Mouse (Mus musculus) forebrain, embryonic 15.5 days (tissue): ENCODE measurements around the gene Sec24a. TPM values are rescaled to one million over a fixed set of nuclear protein-coding genes. Genes with fewer than 3 reads are reported as not detected.

ENCODE experiments used
- ATAC-seq: fragments of 200-750 bp; cut with Nextera tagmentation; replicated peaks from 2 replicates; pipeline ENCODE4 v1.8.0; 2017; ENCODE audit warnings: mild to moderate bottlenecking, moderate TSS enrichment, moderate library complexity
- H3K27ac ChIP-seq: fragments of 300-500 bp; sonication (generic); replicated peaks from 2 replicates; pipeline ENCODE4 v1.5.1; 2015; ENCODE audit warnings: mild to moderate bottlenecking, inconsistent platforms
- H3K27me3 ChIP-seq: fragments of 300-500 bp; sonication (generic); 2 replicates; pipeline ENCODE4 v1.6.1; 2015; ENCODE audit warnings: inconsistent platforms
- H3K36me3 ChIP-seq: fragments of 300-500 bp; sonication (generic); 2 replicates; pipeline ENCODE4 v1.6.1; 2015; ENCODE audit warnings: mild to moderate bottlenecking, inconsistent platforms
- H3K4me1 ChIP-seq: fragments of 300-500 bp; sonication (generic); 2 replicates; pipeline ENCODE4 v1.6.1; 2015; ENCODE audit warnings: inconsistent platforms
- H3K4me2 ChIP-seq: fragments of 300-500 bp; sonication (generic); replicated peaks from 2 replicates; pipeline ENCODE4 v1.6.1; 2015; ENCODE audit warnings: mild to moderate bottlenecking, inconsistent platforms
- H3K4me3 ChIP-seq: fragments of 300-500 bp; sonication (generic); 2 replicates; pipeline ENCODE4 v1.5.1; 2015; ENCODE audit warnings: mild to moderate bottlenecking, inconsistent platforms
- H3K9ac ChIP-seq: fragments of 300-500 bp; sonication (generic); replicated peaks from 2 replicates; pipeline ENCODE4 v1.6.1; 2015; ENCODE audit warnings: mild to moderate bottlenecking, inconsistent platforms
- H3K9me3 ChIP-seq: fragments of 300-500 bp; sonication (generic); 2 replicates; pipeline ENCODE4 v1.6.1; 2016; ENCODE audit warnings: inconsistent platforms
- WGBS: fragments of 180-500 bp; shearing (Covaris S2); methylation state at CpG from one replicate; pipeline ENCODE4 v1.1.7; 2015; ENCODE audit warnings: mixed read lengths; 5-methylcytosine and 5-hydroxymethylcytosine counted together
- polyA plus RNA-seq: library from polyadenylated mRNA; unstranded; fragments of >200 nt; fragmentation: Nextera tagmentation; extraction: Ambion mirVana; gene quantifications from 2 replicates; pipeline ENCODE4 v1.2.1, GENCODE M21; 2015

Sec24a gene
- polyA plus RNA-seq, 1 experiment from 2014 or later = 10.7 TPM

DNA sequence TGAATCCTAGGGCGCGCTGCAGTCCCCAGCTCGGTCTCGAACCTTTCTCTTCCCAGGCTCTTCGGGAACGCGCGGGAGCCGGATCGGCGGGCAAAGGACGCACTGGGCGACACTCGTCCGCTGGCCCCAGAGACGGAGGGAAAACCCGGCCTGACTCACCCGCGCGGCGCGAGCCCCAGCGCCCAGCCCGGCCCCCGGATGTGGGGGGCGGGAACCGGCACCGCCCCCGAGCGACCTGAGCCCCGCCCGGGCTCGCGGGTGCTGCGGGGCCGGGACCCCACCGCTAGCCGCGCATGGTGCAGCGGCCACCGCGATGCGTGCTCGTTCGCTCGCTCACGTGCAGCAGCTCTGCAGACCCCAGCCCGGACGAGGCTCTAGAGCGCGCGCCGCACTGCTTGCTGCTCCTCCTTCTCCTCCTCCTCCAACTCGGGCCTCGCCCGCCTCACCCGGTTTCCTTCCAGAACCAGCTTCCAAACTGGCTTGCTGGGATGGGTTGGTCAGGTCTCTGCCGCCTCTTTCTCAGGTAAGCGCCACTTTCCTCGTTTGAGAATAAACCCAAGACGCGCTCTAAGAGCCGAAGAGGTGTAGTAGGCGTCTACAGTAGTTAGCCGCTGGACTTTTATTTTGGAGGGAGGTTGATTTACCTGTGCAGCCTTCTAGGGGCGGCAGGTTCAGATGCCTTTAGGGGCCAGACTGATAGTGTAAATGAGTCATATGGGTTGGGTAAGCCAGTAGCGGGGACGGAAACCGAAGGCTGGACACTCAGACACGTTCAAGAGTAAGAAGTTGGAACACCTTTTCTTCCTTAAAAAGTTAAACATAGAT is 112.5 kb downstream of the Sec24a start, which contains the start of the genes N4bp3 and D930048N14Rik:
Gene N4bp3, minus strand, starts transcription at position 152 of the 825 bp plus-strand sequence.
Gene D930048N14Rik, plus strand, starts transcription at position 264 of the 825 bp plus-strand sequence.
- WGBS = 1% methylated on average over 69 of the region's 70 CpGs
- H3K4me3 ChIP-seq = peak within 1 kb of the TSS; percentile 77
- peak; percentile 77 for ATAC-seq
- peaks cover 24% of the 10 kb centered on the region for H3K4me1 ChIP-seq
- H3K9me3 ChIP-seq = no peaks in the 10 kb centered on the region
- peak within 1 kb of the TSS; percentile 96 for H3K4me2 ChIP-seq
- peak within 1 kb of the TSS; percentile 67 for H3K9ac ChIP-seq
- peaks cover 21% of the 10 kb centered on the region for H3K27me3 ChIP-seq
- H3K36me3 ChIP-seq = no peaks in the 10 kb centered on the region
- no peak within 1 kb of the TSS for H3K27ac ChIP-seq

DNA sequence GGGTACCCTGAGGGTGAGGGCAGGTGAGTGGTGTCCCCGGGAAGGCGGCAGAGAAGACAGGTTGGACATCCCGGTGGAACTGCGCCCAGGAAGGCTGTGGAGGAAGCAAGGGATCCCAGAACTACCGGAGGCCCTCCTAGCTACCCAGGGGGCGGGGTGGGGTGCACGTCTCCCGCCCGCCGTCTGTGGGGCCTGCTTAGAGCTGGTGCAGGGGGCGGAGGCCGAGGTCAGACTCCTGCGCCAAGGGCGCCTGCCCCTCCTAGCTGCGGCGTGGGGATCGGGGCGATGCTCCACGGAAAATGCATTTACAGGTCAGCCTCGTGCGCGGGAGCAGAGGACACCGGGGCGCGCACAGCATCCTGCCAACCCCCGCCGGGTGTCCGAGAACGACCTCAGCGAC is 113.2 kb downstream of the Sec24a start:
- peak overlapping the region; percentile 67 for H3K9ac ChIP-seq
- peak; percentile 16; the same call in 1 of the 2 replicates for ATAC-seq
- H3K27me3 ChIP-seq = peaks cover 21% of the 10 kb centered on the region
- peaks cover 24% of the 10 kb centered on the region for H3K4me1 ChIP-seq
- peak overlapping the region; percentile 96 for H3K4me2 ChIP-seq
- no peaks in the 10 kb centered on the region for H3K9me3 ChIP-seq
- H3K4me3 ChIP-seq = peak overlapping the region; percentile 77
- WGBS = under 1% methylated on average over 30 of the region's 30 CpGs
- no peak overlapping the region for H3K27ac ChIP-seq
- no peaks in the 10 kb centered on the region for H3K36me3 ChIP-seq

DNA sequence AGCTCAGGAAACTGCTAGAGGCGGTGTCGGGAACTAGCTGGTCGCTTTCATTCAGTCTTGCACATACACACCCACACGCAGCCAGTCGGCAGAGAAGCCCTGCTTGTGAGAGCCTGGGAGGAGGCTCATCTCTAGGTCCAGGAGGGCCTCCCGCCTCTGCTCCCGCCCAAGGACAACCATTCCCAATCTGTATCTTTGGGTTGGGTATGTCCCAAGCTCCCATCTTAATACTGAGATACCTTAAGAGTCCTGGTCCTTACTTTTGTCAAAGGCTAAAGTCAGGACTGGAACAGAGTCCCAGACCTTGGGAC is 113.6 kb downstream of the Sec24a start:
- 9% methylated on average over 7 of the region's 7 CpGs for WGBS
- Histone ChIP-seq H3K4me1 (peaks cover 24% of the 10 kb centered on the region), H3K4me2 (peak overlapping the region; percentile 96), H3K9me3 (no peaks in the 10 kb centered on the region), H3K4me3 (peak overlapping the region; percentile 77), H3K9ac (peak overlapping the region; percentile 67), H3K27ac (no peak overlapping the region), H3K36me3 (no peaks in the 10 kb centered on the region), H3K27me3 (peaks cover 21% of the 10 kb centered on the region)
- no peak for ATAC-seq

DNA sequence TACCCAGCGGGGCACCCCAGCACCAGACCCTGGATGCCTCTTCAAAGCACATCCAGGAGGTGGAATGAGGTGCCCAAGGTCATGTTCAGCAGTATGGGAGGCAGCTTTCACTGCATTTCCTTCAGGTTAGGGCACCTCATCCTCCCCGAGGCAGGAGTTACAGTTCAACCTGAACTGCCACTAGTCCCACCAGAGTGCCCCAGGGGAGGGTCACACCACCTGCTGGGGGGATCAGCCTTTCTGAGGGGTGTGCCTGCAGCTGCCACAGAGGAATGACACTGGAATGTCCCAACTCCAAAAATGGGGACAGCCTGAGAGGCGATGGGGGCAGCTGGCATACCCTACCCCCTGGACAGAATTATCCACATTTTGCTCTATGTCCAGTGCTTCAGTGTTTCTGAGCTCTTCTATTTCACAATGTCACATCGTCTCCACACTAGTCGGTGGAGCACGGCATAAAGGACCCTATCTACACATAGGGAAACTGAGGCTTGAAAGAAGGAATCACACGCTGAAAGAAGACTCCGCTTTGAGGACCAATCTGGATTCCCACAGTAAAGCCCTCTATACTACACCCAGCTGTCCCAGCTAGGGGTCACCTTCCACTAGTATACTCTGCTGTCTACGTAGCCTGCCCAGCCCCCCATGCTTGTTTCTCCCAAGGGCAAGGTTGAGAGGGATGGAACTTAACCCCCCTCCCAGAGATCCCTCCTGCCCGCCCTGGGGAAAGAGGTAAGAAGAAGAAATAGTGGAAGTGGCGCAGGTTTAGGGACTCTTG is 114.1 kb downstream of the Sec24a start:
- WGBS = 37% methylated on average over 11 of the region's 11 CpGs
- no peaks in the 10 kb centered on the region for H3K36me3 ChIP-seq
- ATAC-seq = no peak
- H3K4me1 ChIP-seq = peaks cover 24% of the 10 kb centered on the region
- H3K27me3 ChIP-seq = peaks cover 21% of the 10 kb centered on the region
- H3K9me3 ChIP-seq = no peaks in the 10 kb centered on the region
- H3K4me3 ChIP-seq = peak overlapping the region; percentile 77
- no peak overlapping the region for H3K9ac ChIP-seq
- H3K4me2 ChIP-seq = peak overlapping the region; percentile 96
- 0 out of 2 replicates have a peak overlapping the region, but pooled peaks have one; percentile 15 for H3K27ac ChIP-seq

DNA sequence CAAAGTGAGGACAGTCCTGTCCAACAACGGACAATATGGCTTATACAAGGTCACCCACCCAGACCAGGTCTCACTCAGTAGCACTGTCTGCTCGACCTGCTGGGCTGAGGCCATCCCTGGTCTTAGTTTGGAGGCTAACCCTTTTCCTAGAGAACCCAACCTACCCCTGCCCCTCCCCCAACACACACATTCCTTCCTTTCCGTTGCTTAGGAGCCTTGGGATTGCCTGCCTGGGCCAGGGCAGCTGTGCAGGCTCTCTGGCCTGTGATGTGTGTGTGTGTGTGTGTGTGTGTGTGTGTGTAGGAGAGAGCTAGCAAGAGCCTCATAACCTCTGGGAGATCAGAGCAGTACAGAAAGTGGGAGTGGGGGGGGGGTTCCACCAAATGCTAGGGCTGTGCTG is 114.9 kb downstream of the Sec24a start:
- H3K4me1 ChIP-seq = peaks cover 24% of the 10 kb centered on the region
- H3K4me3 ChIP-seq = no peak overlapping the region
- no peak overlapping the region for H3K9ac ChIP-seq
- no peaks in the 10 kb centered on the region for H3K36me3 ChIP-seq
- no peak overlapping the region for H3K4me2 ChIP-seq
- H3K27ac ChIP-seq = no peak overlapping the region
- no peaks in the 10 kb centered on the region for H3K9me3 ChIP-seq
- H3K27me3 ChIP-seq = peaks cover 21% of the 10 kb centered on the region
- WGBS = 16% methylated on average over 3 of the region's 3 CpGs
- ATAC-seq = no peak

DNA sequence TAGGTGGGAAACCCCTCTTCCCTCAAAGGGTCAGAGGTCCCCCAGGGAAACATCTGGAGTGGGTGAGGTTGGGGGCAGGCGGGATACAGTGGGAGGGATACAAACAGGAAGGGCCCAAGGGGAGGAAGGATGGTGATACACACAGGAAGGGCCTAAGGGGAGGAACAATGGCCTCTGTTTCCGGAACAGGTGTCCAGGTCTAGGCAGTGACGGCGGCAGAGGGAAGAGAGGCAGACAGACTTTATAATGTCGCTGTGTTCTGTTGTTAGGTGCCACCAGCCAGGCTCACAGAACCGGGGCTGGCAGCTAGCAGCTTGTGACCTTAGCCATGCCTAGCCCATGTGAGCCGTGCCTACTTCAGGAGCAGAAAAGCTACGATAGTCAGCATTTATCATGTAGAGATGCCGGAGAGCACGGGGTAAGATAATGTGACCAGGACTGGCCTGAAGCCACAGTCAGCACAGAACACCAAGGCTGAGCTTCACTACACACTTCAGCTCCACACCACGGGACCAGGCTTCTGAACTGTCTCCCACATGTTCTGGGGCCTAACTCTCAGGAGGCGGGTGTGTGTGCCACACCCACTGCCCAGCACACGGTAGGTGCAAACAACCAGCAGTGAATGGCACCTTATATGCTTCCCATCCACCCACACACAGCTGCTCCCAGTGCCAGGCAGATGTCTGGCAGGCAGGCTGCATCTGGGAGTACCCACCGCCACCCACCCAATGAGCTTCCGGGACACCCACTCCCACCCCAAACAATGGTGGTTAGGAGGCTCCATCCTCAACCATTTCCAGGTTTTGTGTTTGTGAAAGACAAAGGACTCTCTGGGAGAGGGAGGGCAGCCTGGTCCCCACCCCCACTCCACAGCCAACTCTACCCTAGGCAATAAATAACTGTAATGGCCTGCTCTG is 116.4 kb downstream of the Sec24a start:
- Histone ChIP-seq H3K9ac (no peak overlapping the region), H3K36me3 (no peaks in the 10 kb centered on the region), H3K9me3 (no peaks in the 10 kb centered on the region), H3K27me3 (peaks cover 21% of the 10 kb centered on the region), H3K4me1 (peaks cover 24% of the 10 kb centered on the region), H3K27ac (peak overlapping the region; percentile 39; the same call in 1 of the 2 replicates), H3K4me2 (no peak overlapping the region), H3K4me3 (no peak overlapping the region)
- 82% methylated on average over 15 of the region's 15 CpGs for WGBS
- ATAC-seq = no peak

DNA sequence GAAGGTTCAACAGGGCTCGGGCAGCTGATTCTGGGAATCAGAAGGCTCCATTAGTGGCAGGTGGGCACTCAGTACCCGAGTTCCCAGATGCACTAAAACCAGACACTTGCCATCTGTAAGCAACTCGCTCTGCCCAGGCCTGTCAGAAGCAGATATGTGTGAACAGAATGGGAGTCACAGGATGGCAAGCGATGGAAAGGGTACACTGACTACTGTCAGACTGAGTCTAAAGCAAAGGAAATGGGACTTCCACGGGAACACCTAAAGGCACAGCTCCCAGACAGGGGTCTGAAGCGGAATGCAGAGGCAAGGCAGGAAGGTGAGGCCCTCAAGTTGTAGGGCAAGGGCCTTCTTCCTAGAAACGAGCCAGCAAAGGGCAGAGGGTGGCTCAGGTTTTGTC is 117.2 kb downstream of the Sec24a start:
- H3K27me3 ChIP-seq = peaks cover 20% of the 10 kb centered on the region
- peaks cover 24% of the 10 kb centered on the region for H3K4me1 ChIP-seq
- no peaks in the 10 kb centered on the region for H3K36me3 ChIP-seq
- no peak overlapping the region for H3K27ac ChIP-seq
- H3K9me3 ChIP-seq = no peaks in the 10 kb centered on the region
- H3K4me2 ChIP-seq = no peak overlapping the region
- ATAC-seq = no peak
- H3K4me3 ChIP-seq = no peak overlapping the region
- H3K9ac ChIP-seq = no peak overlapping the region
- WGBS = 87% methylated on average over 7 of the region's 7 CpGs

DNA sequence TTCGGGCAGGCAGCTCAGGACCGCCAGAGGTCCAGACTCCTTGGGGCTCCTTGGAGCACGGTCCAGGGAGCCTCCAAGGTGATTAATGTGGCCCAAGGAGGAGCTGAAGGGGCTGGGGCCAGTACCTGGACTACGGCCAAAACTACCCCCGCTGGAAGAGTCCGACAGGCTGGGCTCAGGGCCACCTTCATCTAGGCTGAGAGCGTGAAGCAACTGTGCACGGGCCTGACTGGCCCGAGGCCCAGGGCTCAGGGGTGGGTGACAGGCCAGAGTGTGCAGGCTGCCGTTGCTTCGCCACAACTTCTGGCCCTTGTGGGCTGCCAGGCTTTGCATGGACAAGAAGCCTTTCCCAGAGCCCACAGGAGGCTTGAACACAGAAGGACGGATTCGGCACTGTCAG is 118.1 kb downstream of the Sec24a start:
- H3K27ac ChIP-seq = no peak overlapping the region
- ATAC-seq = no peak
- no peaks in the 10 kb centered on the region for H3K9me3 ChIP-seq
- H3K4me1 ChIP-seq = peaks cover 14% of the 10 kb centered on the region
- H3K4me3 ChIP-seq = no peak overlapping the region
- no peak overlapping the region for H3K9ac ChIP-seq
- H3K36me3 ChIP-seq = no peaks in the 10 kb centered on the region
- H3K27me3 ChIP-seq = peaks cover 14% of the 10 kb centered on the region; the same call in 1 of the 2 replicates
- H3K4me2 ChIP-seq = no peak overlapping the region
- 77% methylated on average over 13 of the region's 13 CpGs for WGBS

DNA sequence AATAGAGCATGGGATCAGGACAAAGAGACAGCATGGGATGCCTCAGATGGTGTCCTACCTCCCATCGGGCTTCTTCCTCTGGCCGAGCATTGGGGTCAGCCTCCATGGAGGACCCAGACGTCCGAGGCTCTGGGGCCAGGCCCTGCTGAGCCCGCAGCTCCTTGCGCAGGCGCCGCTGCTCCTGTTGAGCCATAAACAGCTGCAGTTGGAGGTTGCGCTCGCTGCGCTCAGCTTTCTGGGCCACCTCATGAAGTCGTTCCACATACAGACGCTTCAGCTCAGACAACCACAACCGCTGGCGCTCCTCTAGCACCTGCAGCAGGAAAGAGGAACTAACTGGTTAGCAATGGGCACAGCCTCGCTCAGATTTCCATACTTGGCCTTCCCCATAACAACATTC is 119.2 kb downstream of the Sec24a start:
- WGBS = 74% methylated on average over 16 of the region's 16 CpGs
- no peaks in the 10 kb centered on the region for H3K9me3 ChIP-seq
- H3K36me3 ChIP-seq = no peaks in the 10 kb centered on the region

DNA sequence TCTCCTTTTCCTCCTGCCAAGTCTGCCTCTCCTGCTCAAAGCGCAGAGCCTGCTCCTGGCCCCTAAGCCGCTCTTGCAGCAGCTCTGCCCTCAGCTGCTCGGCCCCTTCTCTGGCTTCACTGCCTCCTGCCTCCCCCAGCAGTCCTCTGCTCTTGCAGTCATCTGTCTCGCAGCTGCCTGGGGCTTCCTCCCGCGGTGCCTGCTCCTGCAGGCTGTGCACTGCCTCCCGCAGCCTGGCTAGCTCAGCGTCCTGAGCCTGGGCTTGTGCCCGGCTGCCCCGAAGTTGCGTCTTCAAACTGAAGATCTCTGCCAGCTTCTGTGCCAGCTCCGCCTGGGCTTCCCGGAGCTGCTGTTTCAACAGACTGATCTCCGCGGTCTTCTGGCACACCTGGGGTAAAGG is 119.7 kb downstream of the Sec24a start:
- H3K9ac ChIP-seq = no peak overlapping the region
- WGBS = 61% methylated on average over 15 of the region's 15 CpGs
- H3K27me3 ChIP-seq = peaks cover under 1% of the 10 kb centered on the region; the same call in 1 of the 2 replicates
- H3K4me3 ChIP-seq = no peak overlapping the region
- no peak overlapping the region for H3K4me2 ChIP-seq
- no peak for ATAC-seq
- H3K9me3 ChIP-seq = no peaks in the 10 kb centered on the region
- H3K4me1 ChIP-seq = peaks cover 5% of the 10 kb centered on the region; the same call in 1 of the 2 replicates
- H3K36me3 ChIP-seq = no peaks in the 10 kb centered on the region
- no peak overlapping the region for H3K27ac ChIP-seq

More for the DNA sequence above, 119.2 kb downstream of the Sec24a start:
- Histone ChIP-seq H3K4me2 (no peak overlapping the region), H3K9ac (no peak overlapping the region), H3K4me3 (no peak overlapping the region), H3K4me1 (peaks cover 9% of the 10 kb centered on the region; the same call in 1 of the 2 replicates), H3K27ac (no peak overlapping the region), H3K27me3 (peaks cover 5% of the 10 kb centered on the region; the same call in 1 of the 2 replicates)
- ATAC-seq = no peak

DNA sequence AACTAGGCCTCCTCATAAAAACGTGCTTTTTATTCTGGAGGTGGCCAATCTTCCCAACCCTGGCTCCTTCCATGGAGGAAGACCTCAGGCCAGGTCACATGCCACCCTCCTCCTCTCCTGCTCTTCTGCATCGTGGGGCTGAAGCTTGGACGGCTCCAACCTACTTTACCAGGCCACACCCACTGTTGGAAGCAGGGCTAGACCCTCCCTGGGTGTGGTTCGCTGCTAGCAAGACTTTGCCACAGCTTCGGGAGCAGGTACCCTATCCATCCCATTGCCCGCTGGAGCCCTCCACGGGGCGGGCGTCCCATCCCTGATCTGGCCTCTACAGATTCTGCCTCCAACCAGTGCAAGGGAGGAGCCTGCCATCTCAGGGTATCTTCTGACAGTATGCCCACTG is 120.2 kb downstream of the Sec24a start:
- Histone ChIP-seq H3K36me3 (no peaks in the 10 kb centered on the region), H3K4me3 (no peak overlapping the region), H3K27me3 (no peaks in the 10 kb centered on the region), H3K9ac (no peak overlapping the region), H3K9me3 (no peaks in the 10 kb centered on the region), H3K4me2 (no peak overlapping the region), H3K4me1 (no peaks in the 10 kb centered on the region), H3K27ac (no peak overlapping the region)
- no peak for ATAC-seq
- WGBS = 78% methylated on average over 9 of the region's 9 CpGs
